Mouse (Mus musculus): ENCODE data around the gene Psd4.

DNA sequence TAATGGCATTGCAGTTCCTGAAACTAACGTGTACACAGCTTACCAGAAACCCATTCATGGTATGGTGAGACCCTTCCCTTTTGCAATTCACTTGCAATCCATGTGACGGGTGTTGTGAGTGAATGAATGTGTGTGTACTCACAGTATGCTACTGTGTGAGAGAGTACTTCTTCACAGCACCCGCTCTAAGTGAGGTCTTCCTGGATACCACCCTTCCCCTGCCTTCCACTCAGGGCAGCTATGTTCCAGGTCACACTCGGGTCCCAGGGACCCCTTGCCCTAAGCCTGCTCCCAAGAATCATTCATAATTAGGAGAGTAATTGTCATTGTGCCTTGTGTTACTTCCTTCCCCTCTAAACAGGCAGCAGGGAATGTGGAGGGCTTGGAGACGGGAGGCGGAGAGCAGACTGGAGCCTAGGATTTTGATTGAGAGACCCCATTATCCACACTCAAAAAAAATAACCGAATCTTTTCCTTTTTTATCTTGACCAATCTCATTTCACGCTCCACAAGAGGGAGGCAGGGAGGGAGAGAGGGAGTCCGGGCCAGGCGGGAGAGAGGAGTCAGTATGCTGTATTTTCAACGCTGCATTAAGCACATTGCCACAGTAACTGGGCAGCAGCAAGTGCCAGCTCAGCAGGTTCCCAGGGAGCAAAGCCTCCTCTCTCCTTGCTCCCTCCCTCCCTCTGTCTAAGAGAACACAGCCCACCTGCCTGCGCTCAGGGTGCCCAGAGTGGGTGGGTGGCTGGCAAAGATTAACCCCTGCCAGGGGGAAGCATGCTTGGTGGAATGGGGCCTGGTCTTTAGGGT lies 60.7 kb downstream of the Psd4 start:
- no peak for TF ChIP-seq POLR2A (IDR thresholded peaks at IDR 0.05; ENCODE audit: borderline replicate concordance, insufficient read depth, low read length)
- TF ChIP-seq CTCF (IDR thresholded peaks at IDR 0.05; ENCODE audit: borderline replicate concordance, insufficient read depth, low read depth, low read length) = no peak
